Mouse (Mus musculus) limb, embryonic 12.5 days (tissue): ENCODE results near the gene Gpr18. TPM values are rescaled to one million over a fixed set of nuclear protein-coding genes. Genes with fewer than 3 reads are reported as not detected.

Experiments
- ATAC-seq: fragments of 200-750 bp; cut with Nextera tagmentation; 2 replicates; pipeline ENCODE4 v1.8.0; 2017; ENCODE audit warnings: low read depth, moderate TSS enrichment; ENCODE audit not compliant: insufficient number of reproducible peaks, insufficient read depth, low FRiP score, low TSS enrichment
- H3K27ac ChIP-seq: fragments of 300-500 bp; sonication (generic); 2 replicates; pipeline ENCODE4 v1.5.1; 2016; ENCODE audit warnings: mild to moderate bottlenecking, moderate library complexity
- H3K27me3 ChIP-seq: fragments of 300-500 bp; sonication (generic); 2 replicates; pipeline ENCODE4 v1.6.1; 2016; ENCODE audit warnings: mild to moderate bottlenecking, moderate library complexity
- H3K36me3 ChIP-seq: fragments of 300-500 bp; sonication (generic); 2 replicates; pipeline ENCODE4 v1.6.1; 2016; ENCODE audit warnings: mild to moderate bottlenecking, moderate library complexity
- H3K4me1 ChIP-seq: fragments of 300-500 bp; sonication (generic); replicated peaks from 2 replicates; pipeline ENCODE4 v1.6.1; 2016
- H3K4me2 ChIP-seq: fragments of 300-500 bp; sonication (generic); 2 replicates; pipeline ENCODE4 v1.6.1; 2016; ENCODE audit warnings: mild to moderate bottlenecking, moderate library complexity
- H3K4me3 ChIP-seq: fragments of 300-500 bp; sonication (generic); replicated peaks from 2 replicates; pipeline ENCODE4 v1.5.1; 2016; ENCODE audit warnings: mild to moderate bottlenecking
- H3K9ac ChIP-seq: fragments of 300-500 bp; sonication (generic); replicated peaks from 2 replicates; pipeline ENCODE4 v1.6.1; 2016; ENCODE audit warnings: mild to moderate bottlenecking, moderate library complexity
- H3K9me3 ChIP-seq: fragments of 300-500 bp; sonication (generic); 2 replicates; pipeline ENCODE4 v1.6.1; 2016; ENCODE audit warnings: mild to moderate bottlenecking, moderate library complexity
- WGBS: fragments of 180-500 bp; shearing (Covaris S2); methylation state at CpG from one replicate; pipeline ENCODE4 v1.1.7; 2016; 5-methylcytosine and 5-hydroxymethylcytosine counted together
- polyA plus RNA-seq: library from polyadenylated mRNA; unstranded; fragments of >200 nt; fragmentation: Nextera tagmentation; extraction: Ambion mirVana; gene quantifications from 2 replicates; pipeline ENCODE4 v1.2.1, GENCODE M21; 2016

The Gpr18 gene
- polyA plus RNA-seq: 0.45 and 0.51 TPM in 2 replicates

DNA sequence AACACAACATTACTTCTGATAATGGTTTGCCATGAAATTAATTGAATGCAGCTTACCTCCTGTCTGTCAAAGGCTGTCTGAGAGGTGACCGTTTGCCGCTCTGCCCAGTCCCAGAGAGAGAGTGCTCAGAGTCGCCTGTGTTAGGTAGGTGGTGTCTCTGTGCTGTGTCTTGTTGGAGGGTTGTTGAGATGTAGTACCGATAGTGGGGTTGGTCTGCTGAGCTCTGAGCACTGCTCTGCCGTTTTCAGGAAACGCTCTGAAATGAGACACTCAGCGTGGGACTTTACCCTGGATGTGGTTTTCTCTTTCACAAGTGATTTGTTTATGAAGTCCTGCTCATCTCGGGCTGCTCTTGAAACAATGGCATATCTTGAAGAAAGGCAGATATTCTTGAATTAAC, at the start of gene Gpr18:
Gpr18 (minus strand) TSS at position 161 of the 400 bp plus-strand sequence.
- no peaks in the 10 kb centered on the region for H3K9me3 ChIP-seq
- ATAC-seq: no peak
- no peak within 1 kb of the TSS for H3K9ac ChIP-seq
- H3K27me3 ChIP-seq: no peaks in the 10 kb centered on the region
- H3K4me3 ChIP-seq: no peak within 1 kb of the TSS
- 75% methylated on average over 8 of the region's 8 CpGs for WGBS
- H3K36me3 ChIP-seq: peaks cover 52% of the 10 kb centered on the region
- no peak within 1 kb of the TSS for H3K27ac ChIP-seq
- H3K4me1 ChIP-seq: 0 out of 2 replicates have a peak, but pooled peaks cover 3% of the 10 kb centered on the region
- H3K4me2 ChIP-seq: no peak within 1 kb of the TSS

DNA sequence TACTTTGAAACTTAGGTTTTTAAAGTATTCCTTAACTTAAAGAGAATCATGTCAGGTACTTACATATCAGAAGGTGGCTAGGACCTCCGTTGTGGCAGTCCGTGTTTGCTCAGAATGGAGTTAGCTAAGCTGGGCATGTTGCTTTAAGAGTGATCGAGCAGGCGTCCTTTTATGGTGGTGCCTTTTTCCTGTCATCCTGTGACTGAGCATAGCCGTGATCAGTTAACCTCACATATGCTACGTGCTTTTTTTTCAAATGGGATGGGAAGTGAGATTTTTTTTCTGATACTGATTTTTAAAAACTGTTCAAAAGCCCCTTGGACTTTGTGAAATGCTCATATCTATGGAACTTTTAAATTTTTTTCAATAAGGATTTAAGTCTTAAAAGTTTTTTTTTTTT, 49.4 kb upstream of the Gpr18 start, which contains the start of gene Gpr183:
Gpr183 (minus strand) TSS at position 206 of the 400 bp plus-strand sequence.
- Histone ChIP-seq H3K9ac (no peak within 1 kb of the TSS), H3K27me3 (no peaks in the 10 kb centered on the region; the same call in 1 of the 2 replicates), H3K9me3 (no peaks in the 10 kb centered on the region), H3K27ac (no peak within 1 kb of the TSS), H3K4me1 (0 out of 2 replicates have a peak, but pooled peaks cover 9% of the 10 kb centered on the region), H3K36me3 (peaks cover 3% of the 10 kb centered on the region; the same call in 1 of the 2 replicates), H3K4me3 (no peak within 1 kb of the TSS), H3K4me2 (no peak within 1 kb of the TSS)
- ATAC-seq: no peak
- 34% methylated on average over 6 of the region's 6 CpGs for whole genome bisulfite sequencing

DNA sequence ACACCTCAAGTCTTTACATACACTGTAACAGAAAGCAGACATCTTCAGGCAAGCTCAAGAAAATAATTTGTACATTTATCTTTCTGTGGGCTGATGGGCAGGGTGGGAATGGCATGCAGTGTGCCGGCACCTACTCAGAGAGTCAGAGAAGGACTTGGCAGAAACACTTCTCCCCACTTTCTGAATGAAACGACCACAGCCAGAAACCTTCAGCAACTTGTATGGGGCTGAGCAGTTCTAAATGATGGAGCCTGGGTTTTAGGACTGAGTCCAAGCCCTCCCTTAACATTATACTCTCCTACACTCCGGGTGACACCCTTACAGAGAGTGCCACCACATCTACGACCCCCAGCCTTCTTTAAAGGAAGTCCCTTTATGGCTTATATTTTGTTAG, 48.4 kb upstream of the Gpr18 start:
- no peaks in the 10 kb centered on the region for H3K9me3 ChIP-seq
- no peak overlapping the region for H3K4me3 ChIP-seq
- H3K27ac ChIP-seq: no peak overlapping the region
- peaks cover 3% of the 10 kb centered on the region; the same call in 1 of the 2 replicates for H3K36me3 ChIP-seq
- no peaks in the 10 kb centered on the region; the same call in 1 of the 2 replicates for H3K27me3 ChIP-seq
- no peak overlapping the region for H3K4me2 ChIP-seq
- H3K9ac ChIP-seq: no peak overlapping the region
- 0 out of 2 replicates have a peak, but pooled peaks cover 9% of the 10 kb centered on the region for H3K4me1 ChIP-seq
- ATAC-seq: no peak
- 46% methylated on average over 4 of the region's 4 CpGs for WGBS

DNA sequence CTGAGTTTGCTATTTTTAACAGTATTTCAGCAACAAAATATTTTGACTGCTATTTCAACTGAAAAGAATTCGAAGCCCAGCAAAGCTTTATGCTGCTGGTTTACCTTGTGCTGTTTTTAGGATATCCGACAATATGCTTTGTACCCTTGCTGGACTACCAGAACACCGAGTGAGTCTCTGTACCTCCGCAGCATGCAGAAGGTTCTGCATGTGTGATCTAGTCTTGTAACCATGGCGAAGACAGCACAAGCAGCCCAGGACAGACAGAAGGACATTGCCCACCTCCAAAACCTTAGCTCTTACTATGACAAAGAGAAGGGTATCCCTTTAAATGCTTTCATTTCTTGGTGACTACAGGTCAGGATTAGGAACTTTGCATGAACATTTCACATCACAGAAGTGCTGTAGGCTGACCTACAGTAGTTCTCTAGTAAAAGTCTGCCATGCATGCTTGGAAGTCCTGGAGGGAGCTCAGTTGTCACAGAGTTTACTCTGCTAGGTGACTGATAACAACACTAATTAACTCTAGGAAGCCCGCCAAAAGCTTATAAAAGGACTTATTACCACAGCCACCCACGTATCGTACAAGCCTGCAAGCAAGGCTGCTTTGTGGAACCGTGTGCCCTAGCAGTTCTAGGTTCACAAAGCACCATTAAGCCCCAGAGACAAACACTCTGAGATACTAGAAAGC, 47.8 kb upstream of the Gpr18 start:
- H3K4me1 ChIP-seq: 0 out of 2 replicates have a peak, but pooled peaks cover 9% of the 10 kb centered on the region
- H3K4me2 ChIP-seq: no peak overlapping the region
- H3K9me3 ChIP-seq: no peaks in the 10 kb centered on the region
- WGBS: 65% methylated on average over 9 of the region's 9 CpGs
- H3K27me3 ChIP-seq: no peaks in the 10 kb centered on the region; the same call in 1 of the 2 replicates
- ATAC-seq: no peak
- H3K9ac ChIP-seq: no peak overlapping the region
- H3K4me3 ChIP-seq: no peak overlapping the region
- no peak overlapping the region for H3K27ac ChIP-seq
- peaks cover 3% of the 10 kb centered on the region; the same call in 1 of the 2 replicates for H3K36me3 ChIP-seq

DNA sequence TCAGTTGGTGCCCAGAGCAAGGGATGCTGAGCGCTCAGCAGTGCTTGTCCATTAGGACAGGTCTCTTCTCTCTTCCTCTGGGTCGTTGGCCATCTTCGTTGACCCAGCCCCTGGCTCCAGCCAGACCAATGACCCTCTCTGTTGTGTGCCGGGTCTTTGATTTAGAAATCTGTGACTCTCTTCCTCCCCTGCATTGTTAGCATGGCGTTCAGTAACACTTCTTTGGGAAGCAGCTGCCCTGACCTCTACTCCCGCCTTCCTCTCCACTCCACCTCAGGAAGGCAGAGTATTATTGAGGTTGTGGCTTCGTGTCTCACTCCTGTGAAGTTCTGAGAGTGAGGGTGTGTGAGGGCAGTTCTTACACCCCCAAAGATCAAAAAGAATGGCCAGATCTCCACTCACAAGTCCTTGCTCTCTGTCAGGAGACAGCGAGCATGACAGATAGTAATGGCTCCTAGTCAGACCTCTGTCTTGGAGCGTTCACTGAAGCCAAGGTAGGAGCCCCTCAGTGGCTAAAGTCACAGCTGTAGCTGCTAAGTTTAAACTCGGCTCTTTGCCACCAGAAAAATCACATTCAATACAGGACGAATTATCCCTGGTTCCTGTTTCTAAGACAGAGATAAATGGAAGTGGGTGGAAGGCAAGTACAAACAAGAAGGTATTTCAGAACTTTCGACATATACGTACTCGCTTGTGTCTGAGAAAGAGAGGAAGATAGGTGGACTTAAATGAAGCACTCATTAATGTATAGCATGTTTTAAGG, 46.7 kb upstream of the Gpr18 start:
- Histone ChIP-seq H3K4me1 (0 out of 2 replicates have a peak, but pooled peaks cover 9% of the 10 kb centered on the region), H3K9ac (no peak overlapping the region), H3K27me3 (no peaks in the 10 kb centered on the region; the same call in 1 of the 2 replicates), H3K36me3 (peaks cover 3% of the 10 kb centered on the region; the same call in 1 of the 2 replicates), H3K9me3 (no peaks in the 10 kb centered on the region), H3K4me3 (no peak overlapping the region), H3K4me2 (no peak overlapping the region), H3K27ac (peak overlapping the region; percentile 35; the same call in 1 of the 2 replicates)
- ATAC-seq: no peak
- 64% methylated on average over 14 of the region's 14 CpGs for WGBS

DNA sequence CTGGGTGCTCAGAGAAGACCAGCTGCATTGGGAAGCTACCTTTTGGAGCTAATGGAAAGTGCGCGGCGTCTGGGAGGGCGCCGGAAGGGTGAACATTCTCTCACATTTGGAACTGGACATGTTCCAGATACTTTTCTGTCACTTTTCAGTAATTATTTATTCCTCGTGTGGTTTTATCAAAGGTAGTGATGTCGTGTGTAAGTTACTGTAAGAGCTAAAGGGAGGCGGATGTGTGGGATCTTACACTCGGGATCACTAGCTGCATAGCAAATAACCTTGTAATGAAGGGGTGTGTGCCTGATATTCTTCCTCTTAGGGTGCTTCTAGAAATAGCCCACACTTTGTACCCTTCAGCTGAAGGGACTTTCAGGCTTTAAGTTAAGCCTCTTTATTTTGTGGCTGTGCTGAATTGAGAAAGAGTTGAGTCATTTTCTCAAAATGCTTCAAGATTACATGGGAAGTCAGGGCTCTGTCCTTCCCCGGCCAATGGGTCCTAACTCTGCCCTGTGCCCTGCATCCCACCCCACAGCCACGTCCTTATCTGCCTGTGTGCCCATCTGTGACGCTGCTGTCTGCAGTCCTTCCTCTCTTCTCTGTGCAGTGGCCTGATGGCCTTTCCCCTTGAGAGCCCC, 46.0 kb upstream of the Gpr18 start:
- H3K36me3 ChIP-seq: peaks cover 3% of the 10 kb centered on the region; the same call in 1 of the 2 replicates
- no peaks in the 10 kb centered on the region; the same call in 1 of the 2 replicates for H3K27me3 ChIP-seq
- H3K27ac ChIP-seq: peak overlapping the region; percentile 35; the same call in 1 of the 2 replicates
- ATAC-seq: no peak
- H3K4me3 ChIP-seq: no peak overlapping the region
- WGBS: 81% methylated on average over 12 of the region's 12 CpGs
- H3K4me2 ChIP-seq: no peak overlapping the region
- 0 out of 2 replicates have a peak, but pooled peaks cover 9% of the 10 kb centered on the region for H3K4me1 ChIP-seq
- H3K9me3 ChIP-seq: no peaks in the 10 kb centered on the region
- H3K9ac ChIP-seq: no peak overlapping the region

DNA sequence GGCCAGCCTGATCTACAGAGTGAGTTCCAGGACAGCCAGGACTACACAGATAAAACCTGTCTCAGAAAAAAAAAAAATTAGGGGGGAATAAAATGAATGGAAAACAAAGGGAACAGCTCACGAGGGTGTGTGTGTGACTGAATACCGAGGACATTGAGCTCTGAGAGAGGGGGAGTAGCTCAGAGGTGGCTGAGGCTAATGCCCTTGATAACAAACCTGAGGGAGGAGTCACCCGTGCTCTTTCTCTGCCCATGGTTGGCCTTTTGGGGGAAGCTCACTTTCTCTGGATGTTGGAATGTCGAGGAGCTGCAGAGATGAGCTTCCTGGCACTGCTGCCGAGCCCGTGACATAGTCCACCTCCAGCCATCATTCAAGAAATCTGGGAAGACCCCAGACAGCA, 45.4 kb upstream of the Gpr18 start:
- no peak overlapping the region for H3K9ac ChIP-seq
- peaks cover 3% of the 10 kb centered on the region; the same call in 1 of the 2 replicates for H3K36me3 ChIP-seq
- WGBS: 67% methylated on average over 6 of the region's 6 CpGs
- 0 out of 2 replicates have a peak, but pooled peaks cover 9% of the 10 kb centered on the region for H3K4me1 ChIP-seq
- H3K4me2 ChIP-seq: no peak overlapping the region
- H3K9me3 ChIP-seq: no peaks in the 10 kb centered on the region
- ATAC-seq: no peak
- H3K27ac ChIP-seq: no peak overlapping the region
- no peaks in the 10 kb centered on the region; the same call in 1 of the 2 replicates for H3K27me3 ChIP-seq
- H3K4me3 ChIP-seq: no peak overlapping the region

DNA sequence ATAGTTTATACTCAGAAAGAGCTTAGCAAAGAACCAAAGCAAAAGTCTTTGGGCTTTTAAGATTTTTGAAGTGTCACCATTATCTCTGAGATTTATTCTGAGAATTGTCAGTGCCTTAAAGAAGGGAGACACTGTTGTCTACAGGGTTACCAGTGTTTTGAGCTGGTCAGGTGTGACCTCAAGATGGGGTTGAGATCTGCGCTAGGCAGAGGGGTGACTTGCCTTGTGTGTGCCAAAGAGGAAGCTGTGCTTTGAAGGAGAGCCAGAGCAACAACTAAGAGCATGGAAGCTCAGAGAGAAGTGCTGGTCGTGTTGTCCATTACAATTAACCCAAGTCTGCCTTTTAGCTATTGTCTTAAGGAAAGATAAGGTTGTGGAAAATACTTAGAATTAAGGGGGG, 45.0 kb upstream of the Gpr18 start:
- Histone ChIP-seq H3K27ac (no peak overlapping the region), H3K36me3 (peaks cover 3% of the 10 kb centered on the region; the same call in 1 of the 2 replicates), H3K4me2 (no peak overlapping the region), H3K9ac (no peak overlapping the region), H3K9me3 (no peaks in the 10 kb centered on the region), H3K4me1 (0 out of 2 replicates have a peak, but pooled peaks cover 9% of the 10 kb centered on the region), H3K4me3 (no peak overlapping the region), H3K27me3 (no peaks in the 10 kb centered on the region; the same call in 1 of the 2 replicates)
- WGBS: 91% methylated on average over 2 of the region's 2 CpGs
- no peak for ATAC-seq

DNA sequence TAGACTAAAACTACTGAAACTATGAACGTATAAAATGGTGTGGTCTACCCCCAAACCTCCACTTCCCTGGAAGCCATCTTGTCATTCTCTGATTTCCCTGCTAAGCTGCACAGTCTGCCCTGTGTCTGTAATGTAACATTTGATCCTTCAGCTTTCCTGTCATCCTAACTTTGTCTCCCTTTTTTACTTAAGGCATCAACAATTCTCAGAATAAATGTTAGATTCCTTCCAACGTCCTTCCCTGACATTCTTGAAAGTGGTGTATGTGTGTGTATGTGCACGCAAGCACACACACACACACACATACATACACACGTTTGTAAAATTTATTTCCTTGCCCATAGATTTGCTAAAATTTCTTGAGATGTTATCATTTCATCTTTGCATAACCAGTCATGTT, 44.5 kb upstream of the Gpr18 start:
- Histone ChIP-seq H3K27ac (no peak overlapping the region), H3K9ac (no peak overlapping the region), H3K27me3 (no peaks in the 10 kb centered on the region; the same call in 1 of the 2 replicates), H3K4me3 (no peak overlapping the region), H3K36me3 (peaks cover 3% of the 10 kb centered on the region; the same call in 1 of the 2 replicates), H3K4me2 (no peak overlapping the region), H3K9me3 (no peaks in the 10 kb centered on the region), H3K4me1 (0 out of 2 replicates have a peak, but pooled peaks cover 9% of the 10 kb centered on the region)
- 86% methylated on average over 4 of the region's 4 CpGs for WGBS
- no peak for ATAC-seq

DNA sequence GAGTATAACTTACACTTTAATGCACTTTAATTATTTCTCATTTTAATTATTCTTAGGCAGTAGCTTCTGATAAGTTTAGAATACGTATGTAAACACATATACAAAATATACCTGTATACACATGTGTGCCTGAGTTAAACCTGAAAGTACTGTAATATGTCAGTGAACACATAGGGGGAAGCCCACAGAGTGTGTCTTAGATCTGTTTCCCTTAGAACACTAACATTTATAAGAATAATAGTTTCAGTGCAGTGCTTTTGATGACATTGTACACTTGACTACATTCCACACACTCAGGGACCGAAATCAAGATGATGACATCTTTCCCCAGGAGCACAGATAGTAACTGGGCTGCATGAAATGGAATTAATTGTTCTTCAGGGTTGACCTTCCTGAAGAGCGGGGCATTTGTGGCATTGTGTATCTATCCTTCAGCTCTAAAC, 44.0 kb upstream of the Gpr18 start:
- WGBS: 87% methylated on average over 3 of the region's 3 CpGs
- Histone ChIP-seq H3K36me3 (peaks cover 3% of the 10 kb centered on the region; the same call in 1 of the 2 replicates), H3K9ac (no peak overlapping the region), H3K27ac (no peak overlapping the region), H3K4me2 (no peak overlapping the region), H3K27me3 (no peaks in the 10 kb centered on the region; the same call in 1 of the 2 replicates), H3K4me1 (0 out of 2 replicates have a peak, but pooled peaks cover 9% of the 10 kb centered on the region), H3K9me3 (no peaks in the 10 kb centered on the region), H3K4me3 (no peak overlapping the region)
- ATAC-seq: no peak
